Mouse (Mus musculus): Measurements from ENCODE around the gene Cuedc1.

Gene Cuedc1

DNA sequence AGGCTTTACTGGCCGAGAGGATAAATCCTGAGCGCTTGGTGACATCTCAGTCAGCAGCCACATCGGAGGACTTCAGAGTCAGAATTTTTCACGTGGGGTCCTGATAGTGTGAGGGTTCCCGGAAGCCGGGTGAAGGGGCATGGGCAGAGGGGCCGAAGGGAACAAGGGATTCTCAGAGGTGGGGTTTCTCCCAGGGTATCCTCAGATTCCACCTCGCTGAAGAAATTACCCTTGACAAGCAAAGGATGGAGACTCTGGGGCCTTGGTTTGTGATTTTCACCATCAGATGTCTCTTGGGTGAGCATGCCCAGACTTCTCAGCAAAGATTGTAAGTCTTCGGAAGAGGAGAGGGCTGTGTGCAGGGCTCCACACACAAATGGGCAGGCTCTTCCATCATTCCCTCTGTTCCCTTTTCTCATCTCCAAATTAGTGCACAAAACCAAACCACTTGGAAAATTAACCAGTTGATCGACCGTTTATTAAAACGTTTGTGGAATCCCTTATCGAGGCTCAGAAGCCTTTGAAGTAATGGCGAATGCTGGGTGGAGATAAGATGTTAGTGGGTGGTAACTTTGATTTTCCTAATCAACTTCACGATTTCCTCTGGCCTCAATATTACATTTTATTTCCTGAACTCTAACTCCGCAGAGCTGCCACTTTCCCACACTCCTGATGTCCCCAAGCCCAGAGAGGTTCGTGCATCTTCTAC lies at the start of gene Cuedc1:
Cuedc1 (plus strand) TSS at position 38 of the 709 bp plus-strand sequence.
- DNase-seq: no peak

DNA sequence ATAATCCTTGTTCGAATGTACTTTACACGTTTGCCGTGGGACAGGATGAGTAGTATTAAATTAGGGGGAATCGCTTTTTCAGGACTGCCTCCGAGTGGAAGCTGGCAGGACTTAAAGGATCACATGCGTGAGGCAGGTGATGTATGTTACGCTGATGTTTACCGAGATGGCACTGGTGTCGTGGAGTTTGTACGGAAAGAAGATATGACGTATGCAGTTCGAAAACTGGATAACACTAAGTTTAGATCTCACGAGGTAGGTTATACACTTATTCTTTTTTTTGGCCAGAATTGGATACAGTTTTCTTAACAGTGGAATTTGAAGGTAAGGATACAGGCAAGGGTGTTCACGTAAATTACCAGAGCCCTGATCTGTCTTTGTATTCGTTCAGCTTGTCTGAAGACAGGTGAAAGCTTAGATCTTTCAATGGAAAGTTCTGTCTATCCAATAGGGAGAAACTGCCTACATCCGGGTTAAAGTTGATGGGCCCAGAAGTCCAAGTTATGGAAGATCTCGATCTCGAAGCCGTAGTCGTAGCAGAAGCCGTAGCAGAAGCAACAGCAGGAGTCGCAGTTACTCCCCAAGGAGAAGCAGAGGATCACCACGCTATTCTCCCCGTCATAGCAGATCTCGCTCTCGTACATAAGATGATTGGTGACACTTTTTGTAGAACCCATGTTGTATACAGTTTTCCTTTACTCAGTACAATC lies 48.7 kb upstream of the Cuedc1 start:
- DNase-seq: peak; percentile 21

DNA sequence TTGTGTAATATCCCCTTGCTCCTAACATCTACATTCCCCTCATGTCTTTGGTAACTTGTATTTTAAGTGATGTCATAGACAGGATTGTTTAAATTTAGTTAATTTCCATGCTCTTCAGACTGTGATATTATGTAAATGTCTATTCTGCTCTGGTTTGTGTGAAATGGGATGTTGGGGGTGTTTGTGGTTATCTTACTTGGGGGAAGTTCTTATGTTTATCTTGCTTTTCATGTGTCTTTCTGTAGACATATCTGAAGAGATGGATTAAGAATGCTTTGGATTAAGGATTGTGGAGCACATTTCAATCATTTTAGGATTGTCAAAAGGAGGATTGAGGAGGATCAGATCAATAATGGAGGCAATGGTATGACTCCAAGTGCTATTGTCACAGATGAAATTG lies 48.1 kb upstream of the Cuedc1 start:
- no peak for DNase-seq

DNA sequence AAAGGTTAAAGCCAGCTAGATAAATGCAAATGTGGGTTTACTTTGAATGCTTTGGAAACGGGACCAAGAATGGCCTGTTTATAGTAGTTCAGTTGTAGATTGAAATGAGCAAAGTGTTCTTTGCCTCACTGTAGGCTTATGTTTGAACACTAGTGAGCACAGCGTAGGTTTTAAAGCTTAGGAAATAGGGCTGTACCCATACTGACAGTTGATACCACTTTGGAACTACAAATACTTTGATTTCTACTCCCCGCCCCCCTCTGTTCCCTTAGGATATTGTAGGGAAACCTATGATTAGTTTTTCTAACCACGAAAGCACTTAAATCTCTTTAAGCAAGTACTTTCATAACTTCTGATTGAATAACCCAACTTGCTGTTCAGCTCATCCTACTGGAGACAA lies 45.2 kb upstream of the Cuedc1 start:
- DNase-seq: no peak

DNA sequence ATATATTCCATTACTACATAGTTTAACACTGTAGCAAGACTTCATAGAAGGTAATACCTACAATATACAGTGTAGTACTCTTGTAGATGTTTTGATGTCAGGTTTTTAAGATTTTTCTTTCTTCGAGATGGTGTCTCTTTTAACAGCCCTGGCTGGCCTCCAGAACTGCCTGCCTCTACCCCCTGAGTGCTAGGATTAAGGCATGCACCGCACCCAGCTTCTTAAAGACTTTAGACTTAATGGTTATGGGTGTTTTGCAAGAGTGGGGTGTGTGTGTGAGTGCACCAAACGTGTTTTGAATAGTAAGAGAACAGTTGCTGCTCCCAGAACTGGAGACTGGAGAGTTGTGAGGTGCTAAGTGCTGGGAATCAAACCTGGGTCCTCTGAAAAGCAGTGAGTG lies 44.0 kb upstream of the Cuedc1 start:
- DNase-seq: no peak

DNA sequence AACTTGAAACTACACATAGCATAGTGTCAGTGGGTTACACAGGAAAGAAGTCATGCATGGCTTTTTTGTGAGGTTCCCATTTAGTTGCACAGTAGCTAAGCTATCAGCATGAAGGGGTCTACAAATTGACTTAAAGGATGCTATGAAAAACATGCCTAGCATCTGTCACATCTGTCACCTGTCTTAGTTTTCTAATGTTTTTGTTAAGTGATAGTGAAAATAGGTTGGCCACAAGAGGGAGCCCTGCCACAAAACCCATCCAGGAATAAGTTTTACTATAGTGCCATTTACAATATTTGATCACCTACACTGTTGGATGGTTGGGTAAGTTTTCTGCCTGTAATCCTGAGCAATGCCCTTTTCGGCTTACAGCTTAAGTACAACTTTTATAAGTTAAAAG lies 43.3 kb upstream of the Cuedc1 start:
- DNase-seq: peak; percentile 74

DNA sequence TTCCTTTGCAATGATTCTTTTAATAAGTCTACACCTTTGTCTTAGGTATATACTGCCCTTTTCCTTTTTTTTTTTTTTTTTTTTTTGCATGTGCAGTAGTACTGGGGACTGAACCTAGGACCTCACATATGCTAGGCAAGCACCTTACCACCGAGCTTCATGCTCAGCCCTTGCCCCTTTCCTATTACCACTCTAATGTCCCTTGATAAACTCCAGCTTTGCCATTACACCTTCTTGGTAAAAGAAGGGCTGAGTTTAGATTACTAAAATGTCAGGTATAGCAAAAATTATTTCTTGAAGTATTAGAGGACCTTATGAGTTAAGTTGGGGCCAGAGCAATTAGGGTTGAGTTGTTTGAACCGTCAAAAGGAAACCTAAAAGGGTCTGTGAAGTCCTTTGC lies 42.1 kb upstream of the Cuedc1 start:
- no peak for DNase-seq

DNA sequence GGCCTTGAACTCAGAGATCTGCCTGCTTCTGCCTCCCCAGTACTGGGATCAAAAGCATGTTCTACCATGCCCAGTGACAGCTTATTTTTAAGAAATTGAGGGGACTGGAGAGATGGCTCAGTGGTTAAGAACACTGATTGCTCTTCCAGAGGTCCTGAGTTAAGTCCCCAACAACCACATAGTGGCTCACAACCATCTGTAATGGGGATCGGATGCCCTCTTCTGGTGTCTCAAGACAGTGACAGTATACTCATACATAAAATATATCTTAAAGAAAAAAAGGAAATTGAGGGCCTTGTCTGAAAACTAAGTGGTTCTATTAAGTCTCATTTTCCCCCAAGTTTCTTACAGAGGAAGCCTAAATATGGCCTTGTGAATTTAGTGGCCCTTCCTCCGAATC lies 40.1 kb upstream of the Cuedc1 start:
- no peak for DNase-seq

DNA sequence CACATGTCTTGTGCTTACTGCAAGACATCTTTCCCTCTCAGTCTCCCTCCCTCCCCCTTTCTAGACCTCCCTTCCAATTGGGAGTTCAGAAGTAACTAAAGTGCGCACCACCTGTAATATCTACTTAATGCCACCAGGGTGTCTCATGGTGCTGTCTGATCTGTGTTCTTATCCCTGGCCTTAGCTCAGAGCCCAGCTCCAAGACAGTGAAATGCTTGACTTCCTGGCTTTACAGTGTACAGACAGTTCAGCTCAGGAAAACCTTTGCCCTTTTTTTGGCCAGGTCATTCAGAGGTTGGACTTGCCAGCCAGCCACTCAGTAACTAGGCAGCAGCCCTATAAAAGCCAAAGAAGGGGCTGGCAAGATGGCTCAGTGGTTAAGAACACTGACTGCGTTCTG lies 38.7 kb upstream of the Cuedc1 start:
- DNase-seq: peak; percentile 47

DNA sequence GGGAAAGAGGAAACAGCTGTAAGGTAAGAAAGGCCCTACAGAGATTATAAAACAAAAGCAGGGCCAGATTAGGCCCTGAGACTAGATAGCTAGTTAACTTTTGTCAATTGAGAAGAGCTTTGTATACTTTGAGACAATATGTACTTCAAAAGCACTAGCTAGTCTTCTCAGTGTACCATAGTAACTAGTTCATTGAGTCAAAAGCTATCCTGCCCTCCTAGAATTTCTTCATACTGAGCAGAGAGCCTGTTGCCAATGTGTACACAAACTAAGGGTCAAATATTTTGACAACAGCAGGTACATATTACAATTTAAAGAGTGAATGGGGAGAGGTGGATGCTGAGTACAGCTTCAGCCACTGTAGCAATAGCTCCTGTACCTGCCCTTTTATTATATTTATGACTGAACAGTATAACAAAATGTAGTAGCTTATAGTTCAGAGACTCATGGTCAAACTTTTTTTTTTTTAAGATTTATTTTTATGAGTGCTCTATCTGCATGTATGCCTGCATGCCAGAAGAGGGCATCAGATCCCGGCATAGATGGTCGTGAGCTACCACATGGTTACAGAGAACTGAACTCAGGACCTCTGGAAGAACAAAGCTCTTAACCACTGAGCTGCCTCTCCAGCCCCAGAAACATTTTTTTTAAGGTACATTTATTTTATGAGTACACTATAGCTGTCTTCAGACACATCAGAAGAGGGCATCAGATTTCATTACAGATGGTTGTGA lies 35.8 kb upstream of the Cuedc1 start:
- DNase-seq: peak; percentile 34

DNA sequence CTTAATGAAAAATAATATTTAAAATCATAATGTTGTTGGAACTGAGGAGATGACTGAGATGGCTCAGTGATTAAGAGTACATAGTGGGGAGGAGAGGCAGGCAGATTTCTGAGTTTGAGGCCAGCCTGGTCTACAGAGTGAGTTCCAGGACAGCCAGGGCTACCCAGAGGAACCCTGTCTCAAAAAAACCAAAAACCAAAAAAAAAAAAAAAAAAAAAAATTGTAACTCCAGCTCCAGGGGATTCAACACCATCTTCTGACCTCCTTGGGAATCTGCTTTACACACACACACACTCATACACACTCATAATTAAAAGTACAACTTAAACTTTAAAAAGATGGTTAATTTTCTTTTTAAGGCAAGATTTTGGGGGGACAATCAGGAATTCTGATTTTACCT lies 32.1 kb upstream of the Cuedc1 start:
- DNase-seq: no peak

DNA sequence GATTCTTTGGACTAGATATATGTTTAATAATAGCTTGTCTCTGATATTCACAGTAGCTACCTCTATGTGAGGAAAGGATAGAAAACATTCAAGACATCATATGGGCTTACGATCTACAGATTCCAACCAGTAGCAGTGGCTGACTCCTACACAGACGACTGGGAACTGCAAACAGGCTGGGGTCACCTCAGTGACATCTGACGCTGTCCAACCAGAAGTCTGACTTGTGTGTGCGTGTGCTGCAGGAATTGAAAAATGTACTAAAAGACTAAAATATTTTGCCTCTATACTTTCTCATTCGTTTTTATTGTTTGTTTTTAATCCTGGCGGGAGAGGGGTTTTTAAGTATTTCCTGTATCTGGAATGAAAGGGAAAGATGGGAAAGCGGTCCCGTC lies 30.7 kb upstream of the Cuedc1 start:
- DNase-seq: no peak

DNA sequence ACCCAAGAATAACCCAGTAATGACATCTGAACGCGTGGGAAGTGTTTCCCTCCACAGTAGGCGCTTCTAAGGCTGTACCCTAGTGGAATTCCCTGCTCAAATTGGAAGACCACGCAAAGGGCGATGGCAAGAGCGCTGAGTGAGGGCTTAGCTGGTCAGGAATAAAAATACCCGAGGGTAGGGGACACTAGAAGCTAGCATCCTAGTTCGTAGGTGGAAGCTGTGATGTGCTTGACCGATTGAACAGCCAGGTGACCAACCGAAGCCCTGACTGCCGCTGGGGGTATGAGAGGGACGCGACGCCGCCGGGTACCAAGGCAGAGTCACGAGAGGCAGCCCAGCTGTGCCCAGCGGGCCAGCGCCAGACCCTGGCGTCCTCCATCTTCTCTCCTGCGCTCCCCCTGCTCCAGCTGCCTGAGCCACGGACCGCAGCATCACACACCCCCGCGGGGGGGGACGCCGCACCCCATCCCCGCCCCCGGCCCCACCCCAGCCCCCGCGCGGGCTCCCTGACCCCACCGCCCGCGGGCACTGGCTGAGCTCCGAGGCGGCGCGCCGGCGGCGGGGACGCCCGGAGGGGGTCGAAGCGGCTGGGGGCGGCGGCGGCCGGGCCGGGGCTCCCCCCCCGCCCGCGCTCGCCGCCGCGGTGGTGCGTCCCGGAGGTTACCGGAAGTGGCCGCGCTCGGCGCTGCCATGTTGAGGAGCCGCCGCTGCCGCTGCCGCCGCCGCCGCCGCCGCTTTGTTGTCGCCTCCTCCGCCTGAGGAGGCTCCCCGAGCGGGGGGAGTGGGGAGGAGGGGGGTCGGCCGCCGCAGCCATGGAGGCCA lies 30.1 kb upstream of the Cuedc1 start, which contains the start of gene Vezf1:
Vezf1 (plus strand) TSS at position 694 of the 825 bp plus-strand sequence.
- peak; percentile 89 for DNase-seq

DNA sequence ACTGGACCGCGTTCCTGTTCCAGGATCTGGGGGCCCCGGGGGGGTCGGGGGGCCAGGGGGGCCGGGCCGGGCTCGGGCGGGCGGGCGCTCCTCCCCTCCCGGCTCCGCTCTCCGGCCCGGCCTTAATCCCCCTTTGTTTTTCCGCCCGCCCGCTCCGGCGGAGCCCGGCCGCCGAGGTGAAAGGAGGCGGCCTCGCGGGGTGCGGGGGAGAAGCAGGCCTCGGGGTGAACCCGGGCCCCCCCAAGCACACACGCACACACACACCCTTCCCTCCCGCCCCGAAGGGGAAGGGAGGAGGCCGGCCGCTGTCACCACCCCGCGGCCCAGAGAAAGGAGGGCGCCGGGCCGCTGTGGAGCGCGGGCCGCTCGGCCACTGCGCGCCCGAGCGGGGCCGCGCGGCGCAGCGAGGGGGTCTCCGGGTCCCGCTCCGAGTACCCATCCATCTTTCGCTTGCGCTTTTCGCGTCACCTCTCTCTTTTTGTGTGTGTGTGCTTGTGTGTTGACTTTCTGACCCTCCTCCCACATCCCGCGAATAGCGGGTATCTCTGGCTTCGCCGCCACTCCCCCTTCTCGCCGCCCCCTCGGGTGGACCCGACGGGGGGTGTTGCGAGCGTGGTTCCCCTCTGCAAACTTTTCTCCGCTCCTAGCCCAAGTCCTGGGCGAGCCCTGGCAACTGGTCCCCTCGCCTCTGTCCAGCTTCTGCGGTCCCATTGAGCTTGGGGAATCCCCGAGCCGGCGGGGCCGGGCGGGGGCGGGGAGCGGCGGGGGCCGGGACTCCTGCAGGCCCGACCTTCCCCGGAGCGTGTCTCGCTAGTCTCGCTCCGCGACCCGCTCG lies 29.2 kb upstream of the Cuedc1 start:
- DNase-seq: peak; percentile 67

DNA sequence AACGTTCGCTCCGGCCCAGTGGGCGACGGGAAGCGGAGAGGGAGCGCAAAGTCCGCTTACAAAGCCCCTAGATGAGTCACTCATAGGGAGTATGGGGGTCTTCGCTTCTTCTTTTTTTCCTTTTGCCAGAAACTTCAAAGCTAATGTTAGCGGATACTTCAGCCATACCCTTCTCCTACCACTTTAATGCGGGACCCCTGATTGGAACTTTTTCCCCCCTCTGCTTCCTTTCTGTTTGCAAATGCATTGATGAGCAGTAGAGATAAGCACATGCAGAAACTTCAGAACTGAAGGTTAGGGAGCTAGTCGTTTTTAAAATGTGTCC lies 28.6 kb upstream of the Cuedc1 start:
- no peak for DNase-seq

DNA sequence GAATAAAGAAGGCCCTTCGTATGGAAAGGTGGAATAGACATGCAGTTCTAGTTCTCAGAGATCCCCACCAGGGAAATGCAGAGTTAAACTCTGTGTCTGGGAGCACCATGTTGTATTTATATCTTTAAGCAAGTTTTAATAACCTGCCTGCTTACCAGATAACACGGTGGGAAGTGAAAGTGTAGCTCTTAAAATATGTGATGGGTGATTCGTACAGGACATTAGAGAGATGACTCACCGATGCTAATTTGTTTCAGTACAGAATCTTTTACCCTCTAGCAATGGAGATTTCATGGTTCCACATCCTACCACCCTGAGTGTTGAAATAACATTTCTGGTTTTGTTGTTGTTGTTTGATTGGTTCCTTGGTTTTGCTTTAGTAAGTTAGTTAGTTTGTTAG lies 27.5 kb upstream of the Cuedc1 start:
- no peak for DNase-seq

DNA sequence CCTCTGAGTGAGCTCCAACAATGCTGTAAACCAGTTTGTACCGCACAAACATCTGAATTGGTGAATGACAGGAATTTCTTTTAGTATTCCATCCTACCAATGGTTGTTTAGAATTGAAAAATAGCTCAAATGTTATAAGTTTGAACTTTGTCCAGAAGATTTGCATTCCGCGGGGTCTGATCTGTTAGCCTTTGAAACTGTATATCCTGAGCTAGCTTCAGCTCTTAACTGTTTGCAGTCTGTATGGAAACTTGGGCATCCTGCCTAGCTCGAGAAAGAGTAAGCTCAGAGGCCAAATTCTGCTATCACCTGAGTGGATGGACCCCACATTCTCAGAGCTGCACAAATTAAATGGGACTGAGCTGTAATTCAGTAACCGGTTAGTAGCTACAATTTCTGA lies 26.7 kb upstream of the Cuedc1 start:
- DNase-seq: no peak

DNA sequence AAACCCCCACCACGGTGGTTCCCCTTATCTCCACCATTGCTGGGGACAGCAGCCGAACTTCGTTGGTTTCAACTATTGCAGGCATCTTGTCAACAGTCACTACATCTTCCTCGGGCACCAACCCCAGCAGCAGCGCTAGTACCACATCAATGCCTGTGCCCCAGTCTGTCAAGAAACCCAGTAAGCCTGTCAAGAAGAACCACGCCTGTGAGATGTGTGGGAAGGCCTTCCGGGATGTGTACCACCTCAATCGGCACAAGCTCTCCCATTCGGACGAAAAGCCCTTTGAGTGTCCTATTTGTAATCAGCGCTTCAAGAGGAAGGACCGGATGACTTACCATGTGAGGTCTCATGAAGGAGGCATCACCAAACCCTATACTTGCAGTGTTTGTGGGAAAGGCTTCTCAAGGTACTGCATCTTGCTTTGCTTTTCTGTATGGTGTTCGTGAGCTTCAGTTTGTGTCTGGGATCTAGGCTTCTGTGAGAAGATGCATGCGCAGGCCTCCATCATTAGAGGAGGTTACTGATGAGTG lies 24.4 kb upstream of the Cuedc1 start:
- no peak for DNase-seq

DNA sequence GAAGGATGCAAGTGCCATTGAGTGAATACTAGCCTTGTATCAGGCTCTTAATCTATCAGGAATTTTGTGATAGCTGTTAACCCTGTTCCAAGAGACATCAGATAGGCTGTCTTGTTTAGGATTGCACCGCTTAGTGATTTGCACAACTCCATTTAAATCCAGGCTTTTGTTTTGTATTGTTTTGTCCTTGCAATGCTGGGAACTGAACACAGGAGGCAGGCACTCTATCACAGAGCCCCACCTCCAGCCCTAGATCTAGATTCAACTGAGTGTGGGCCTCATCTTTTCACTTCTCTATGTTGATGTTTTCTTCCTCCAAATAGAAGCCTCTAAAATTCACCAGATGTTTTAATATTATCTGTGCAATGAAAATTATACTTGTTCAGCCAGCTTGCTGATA lies 22.2 kb upstream of the Cuedc1 start:
- no peak for DNase-seq

DNA sequence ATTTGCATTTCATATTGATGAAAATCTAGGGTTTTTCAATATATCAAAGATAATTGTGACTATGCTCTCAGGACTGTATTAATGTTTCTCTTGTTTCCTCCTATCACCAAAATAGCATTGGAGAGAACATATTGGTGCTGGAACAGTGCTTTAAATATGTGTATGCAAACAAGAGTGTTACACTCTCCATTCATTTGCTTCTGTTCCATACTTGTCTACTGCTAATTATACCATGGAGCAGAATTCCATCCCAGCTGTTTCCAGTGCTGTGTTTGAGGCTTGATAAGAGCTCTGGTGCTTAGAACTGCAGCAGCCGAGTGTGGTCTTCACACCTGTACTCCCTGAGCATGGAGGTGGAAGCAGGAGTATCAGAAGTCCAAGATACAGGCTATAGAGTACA lies 21.5 kb upstream of the Cuedc1 start:
- no peak for DNase-seq

DNA sequence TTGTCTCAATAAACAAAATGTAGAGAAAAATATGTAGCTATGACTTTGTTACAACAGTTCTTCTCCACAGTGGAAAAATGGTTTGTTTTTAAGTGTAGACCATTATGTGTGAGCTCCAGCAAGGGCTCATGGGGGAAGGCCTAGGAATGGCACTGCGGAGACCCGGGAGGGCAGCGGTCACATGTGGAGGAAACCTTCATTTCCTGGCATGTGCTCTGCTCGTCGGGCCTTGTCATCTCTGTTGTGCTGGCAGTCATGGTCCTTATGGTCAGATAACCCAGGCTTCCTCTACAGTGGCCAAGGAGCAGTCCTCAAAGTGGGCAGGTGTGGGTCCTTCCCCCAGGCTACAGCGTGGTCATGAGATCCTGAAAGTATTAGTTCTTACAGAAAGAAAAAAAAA lies 14.2 kb upstream of the Cuedc1 start:
- DNase-seq: no peak

Data from thymus, postnatal 14 days (tissue).